Mouse (Mus musculus) stomach, embryonic 16.5 days (tissue): ENCODE results near the gene H2al3. TPM values are rescaled to one million over a fixed set of nuclear protein-coding genes. Genes with fewer than 3 reads are reported as not detected.

Experiments
- polyA plus RNA-seq: library from polyadenylated mRNA; unstranded; fragments of >200 nt; fragmentation: Nextera tagmentation; extraction: Ambion mirVana; gene quantifications from 2 replicates; pipeline ENCODE4 v1.2.1, GENCODE M21; 2015

The H2al3 gene
- polyA plus RNA-seq, 1 experiment from 2014 or later: not detected

Other genes with a start within 250 kb of the H2al3 start
- 95.3 and 104 TPM in 2 replicates for gene Dynlt3, start 186.7 kb upstream of the H2al3 start, polyA plus RNA-seq
- gene Hypm, start 2.8 kb upstream of the H2al3 start, polyA plus RNA-seq: not detected in 2 replicates
- gene Sytl5, start 35.9 kb downstream of the H2al3 start, polyA plus RNA-seq: 2.8 and 3.0 TPM in 2 replicates